ENCODE assay signal across 16 mouse cellular contexts in the genomic region with DNA sequence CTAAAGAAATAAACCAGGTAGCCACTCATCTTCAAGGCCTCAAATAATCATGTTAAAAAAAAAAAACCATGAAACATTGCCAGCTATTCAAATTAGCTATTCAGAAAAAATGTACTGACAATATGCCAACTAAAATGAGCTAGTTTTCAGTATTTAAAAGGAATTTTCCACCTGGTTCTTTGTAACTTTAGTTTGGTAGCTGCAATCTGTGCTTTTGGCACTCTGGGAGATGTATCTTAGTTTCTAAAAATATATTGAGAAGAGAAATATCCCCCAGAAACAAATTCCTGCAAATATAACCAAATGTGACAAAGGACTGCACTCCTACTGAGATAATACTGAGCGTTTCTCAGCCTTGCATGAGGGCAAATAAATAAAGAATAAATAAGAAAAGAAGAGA.
DNase-seq lines count a peak whose midpoint lies in the region; ATAC-seq lines count a peak whose summit lies in the region.
"Had no signal": no experiment of that assay in that cellular context is flagged by ENCODE, and none has a peak within 500 bp of the region (broad histone marks: within the 10 kb centered on the region; RNA-seq: fewer than 3 reads in every experiment).

No protein-coding gene starts in this region.

- intact Hi-C loops in heart, postnatal 14 days (cut with DNase I), result no loop called here

- peak; percentile 29; the same call in 1 of the 2 replicates for ATAC-seq in frontal cortex, adult (ENCODE audit: low TSS enrichment)
- ATAC-seq in megakaryocyte progenitor cell, adult 5-6 weeks (replicated peaks; ENCODE audit: poor library complexity), result no peak
- ATAC-seq: hindbrain, embryonic 16.5 days; inflammation-experienced regulatory T-cells, adult 6 months; intestine, postnatal 0 days had no signal

- no peak for DNase-seq in frontal cortex, postnatal 36 days (ENCODE audit: low spot score in 2 of 2)
- peak; percentile 6 for DNase-seq in right cerebral cortex, adult 18-20 months
- DNase-seq in right cerebral cortex, postnatal 36 days (ENCODE audit: low spot score in 2 of 2), result no peak
- DNase-seq in layer of hippocampus, adult 9-10 months (ENCODE audit: low spot score), result peak; percentile 25
- no peak for DNase-seq in heart, postnatal 14 days
- DNase-seq: adrenal gland, adult 8-10 months; adrenal gland, postnatal 36 days; cerebellum, postnatal 10 days; gastrocnemius, adult 2 months; gastrocnemius, postnatal 25 days; heart, postnatal 4 days had no signal

Comparison
In these comparisons a context has a peak if more than half of its experiments do, and no peak if none do; other contexts are left out.
1. DNase-seq: peak in right cerebral cortex, adult 18-20 months (single experiment) and layer of hippocampus, adult 9-10 months (single experiment); none in frontal cortex, postnatal 36 days (0 of 2), right cerebral cortex, postnatal 36 days (0 of 2) and heart, postnatal 14 days (0 of 2).